Mouse (Mus musculus) forebrain, embryonic 15.5 days (tissue): Measurements from ENCODE around the gene Stat3. TPM values are rescaled to one million over a fixed set of nuclear protein-coding genes. Genes with fewer than 3 reads are reported as not detected.

ENCODE experiments used
- ATAC-seq: fragments of 200-750 bp; cut with Nextera tagmentation; replicated peaks from 2 replicates; pipeline ENCODE4 v1.8.0; 2017; ENCODE audit warnings: mild to moderate bottlenecking, moderate TSS enrichment, moderate library complexity
- H3K27ac ChIP-seq: fragments of 300-500 bp; sonication (generic); replicated peaks from 2 replicates; pipeline ENCODE4 v1.5.1; 2015; ENCODE audit warnings: mild to moderate bottlenecking, inconsistent platforms
- H3K27me3 ChIP-seq: fragments of 300-500 bp; sonication (generic); 2 replicates; pipeline ENCODE4 v1.6.1; 2015; ENCODE audit warnings: inconsistent platforms
- H3K36me3 ChIP-seq: fragments of 300-500 bp; sonication (generic); 2 replicates; pipeline ENCODE4 v1.6.1; 2015; ENCODE audit warnings: mild to moderate bottlenecking, inconsistent platforms
- H3K4me1 ChIP-seq: fragments of 300-500 bp; sonication (generic); 2 replicates; pipeline ENCODE4 v1.6.1; 2015; ENCODE audit warnings: inconsistent platforms
- H3K4me2 ChIP-seq: fragments of 300-500 bp; sonication (generic); replicated peaks from 2 replicates; pipeline ENCODE4 v1.6.1; 2015; ENCODE audit warnings: mild to moderate bottlenecking, inconsistent platforms
- H3K4me3 ChIP-seq: fragments of 300-500 bp; sonication (generic); 2 replicates; pipeline ENCODE4 v1.5.1; 2015; ENCODE audit warnings: mild to moderate bottlenecking, inconsistent platforms
- H3K9ac ChIP-seq: fragments of 300-500 bp; sonication (generic); replicated peaks from 2 replicates; pipeline ENCODE4 v1.6.1; 2015; ENCODE audit warnings: mild to moderate bottlenecking, inconsistent platforms
- H3K9me3 ChIP-seq: fragments of 300-500 bp; sonication (generic); 2 replicates; pipeline ENCODE4 v1.6.1; 2016; ENCODE audit warnings: inconsistent platforms
- WGBS: fragments of 180-500 bp; shearing (Covaris S2); methylation state at CpG from one replicate; pipeline ENCODE4 v1.1.7; 2015; ENCODE audit warnings: mixed read lengths; 5-methylcytosine and 5-hydroxymethylcytosine counted together
- polyA plus RNA-seq: library from polyadenylated mRNA; unstranded; fragments of >200 nt; fragmentation: Nextera tagmentation; extraction: Ambion mirVana; gene quantifications from 2 replicates; pipeline ENCODE4 v1.2.1, GENCODE M21; 2015

Stat3 gene
- polyA plus RNA-seq, 1 experiment from 2014 or later = 31.1 TPM

DNA sequence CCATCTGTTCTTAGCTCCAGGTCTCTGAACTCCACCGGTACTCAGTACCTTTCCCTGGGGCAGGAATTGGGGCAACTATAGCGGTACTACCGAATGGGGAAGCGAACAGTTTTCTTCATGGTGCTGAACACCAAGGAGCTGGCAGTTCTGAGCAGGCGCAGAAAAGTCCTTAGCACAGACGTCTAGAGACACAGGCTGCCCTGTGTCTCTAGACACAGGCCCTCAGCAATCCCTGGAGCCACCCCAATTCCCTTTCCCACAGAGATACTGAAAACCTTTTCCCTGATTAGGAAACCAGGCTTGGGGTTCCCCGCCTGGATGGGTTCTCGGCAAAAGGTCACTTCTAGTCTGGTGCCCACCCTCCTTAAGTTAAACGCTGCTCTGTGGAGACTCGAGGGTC is 32.1 kb upstream of the Stat3 start:
- no peak overlapping the region for H3K27ac ChIP-seq
- no peaks in the 10 kb centered on the region for H3K36me3 ChIP-seq
- no peak for ATAC-seq
- no peaks in the 10 kb centered on the region for H3K9me3 ChIP-seq
- no peak overlapping the region for H3K9ac ChIP-seq
- 57% methylated on average over 10 of the region's 10 CpGs for WGBS
- H3K4me1 ChIP-seq = peaks cover 16% of the 10 kb centered on the region
- H3K4me2 ChIP-seq = no peak overlapping the region
- H3K4me3 ChIP-seq = no peak overlapping the region
- peaks cover 70% of the 10 kb centered on the region for H3K27me3 ChIP-seq

DNA sequence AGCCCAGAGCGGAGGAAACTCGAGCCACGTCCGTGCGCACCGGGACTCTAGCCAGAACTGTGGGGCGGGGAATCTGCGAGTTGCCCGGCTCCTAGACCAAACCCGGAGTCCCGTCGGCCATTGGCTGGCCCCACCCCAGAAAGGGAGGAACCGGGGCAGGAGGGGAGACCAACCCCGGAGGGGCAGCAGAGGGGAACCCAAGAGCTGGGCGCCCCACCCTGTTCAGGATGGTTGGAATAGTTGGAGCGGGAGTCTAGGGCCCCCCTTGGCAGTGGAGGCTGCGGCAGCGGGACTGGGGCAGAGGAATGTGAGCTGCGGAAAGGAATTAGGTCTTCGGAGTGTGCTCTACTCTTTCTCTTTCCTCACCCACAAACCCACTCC is 31.2 kb upstream of the Stat3 start, which contains the start of gene Cavin1:
Cavin1 (minus strand) TSS at position 331 of the 381 bp plus-strand sequence.
- no peak for ATAC-seq
- WGBS = 0% methylated on average over 20 of the region's 20 CpGs

DNA sequence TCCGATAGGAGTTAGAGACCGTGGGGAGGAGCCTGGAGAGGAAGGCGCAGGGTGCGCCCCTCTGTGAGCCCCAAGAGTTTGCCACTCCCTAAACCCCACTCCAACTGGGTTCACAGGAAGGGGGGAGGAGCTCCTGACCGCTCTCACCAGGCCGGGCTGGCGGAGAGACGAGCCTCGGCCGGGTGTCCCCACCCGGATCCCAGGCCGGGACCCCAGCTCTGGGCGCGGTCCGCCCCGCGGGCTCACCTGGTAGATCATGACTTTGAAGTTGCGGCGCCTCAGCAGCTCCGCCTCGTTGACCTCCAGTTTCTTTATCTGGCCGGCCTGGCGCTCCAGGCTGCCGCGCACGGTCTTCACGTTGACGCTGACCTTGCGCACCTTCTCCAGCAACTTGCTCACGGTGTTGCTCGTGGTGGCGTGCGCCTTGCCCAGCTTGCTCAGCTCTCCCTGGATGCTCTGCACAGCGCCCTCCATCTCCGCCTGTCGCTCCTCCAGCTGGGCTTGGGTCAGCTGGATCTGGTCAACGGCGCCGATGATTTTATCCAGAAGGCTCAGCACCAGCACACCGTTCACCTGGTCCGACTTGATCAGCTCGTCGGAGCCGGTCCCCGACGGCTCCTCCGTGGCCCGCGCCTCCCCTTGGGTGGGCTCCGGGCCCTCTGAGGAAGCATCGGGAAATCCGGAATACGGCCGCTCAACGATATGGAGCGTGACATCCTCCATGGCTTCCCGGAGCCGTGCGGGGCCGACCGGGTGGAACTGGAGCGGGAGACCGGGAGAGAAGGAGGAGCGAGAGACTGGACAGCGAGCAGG is 30.6 kb upstream of the Stat3 start:
- H3K36me3 ChIP-seq = no peaks in the 10 kb centered on the region
- H3K9me3 ChIP-seq = no peaks in the 10 kb centered on the region
- WGBS = 2% methylated on average over 65 of the region's 65 CpGs
- peaks cover 16% of the 10 kb centered on the region for H3K4me1 ChIP-seq
- peak overlapping the region; percentile 40 for H3K9ac ChIP-seq
- peak overlapping the region; percentile 49 for H3K4me2 ChIP-seq
- no peak for ATAC-seq
- H3K27me3 ChIP-seq = peaks cover 68% of the 10 kb centered on the region
- H3K4me3 ChIP-seq = peak overlapping the region; percentile 39
- H3K27ac ChIP-seq = no peak overlapping the region

More for the DNA sequence above, 31.2 kb upstream of the Stat3 start, which contains the start of gene Cavin1:
- H3K27me3 ChIP-seq = peaks cover 71% of the 10 kb centered on the region
- H3K4me3 ChIP-seq = peak within 1 kb of the TSS; percentile 39
- H3K4me1 ChIP-seq = peaks cover 16% of the 10 kb centered on the region
- no peaks in the 10 kb centered on the region for H3K36me3 ChIP-seq
- H3K9me3 ChIP-seq = no peaks in the 10 kb centered on the region
- peak within 1 kb of the TSS; percentile 49 for H3K4me2 ChIP-seq
- no peak within 1 kb of the TSS for H3K27ac ChIP-seq
- peak within 1 kb of the TSS; percentile 40 for H3K9ac ChIP-seq

- Histone ChIP-seq H3K36me3 (no peaks in the 10 kb centered on the region), H3K27ac (no peak overlapping the region), H3K27me3 (peaks cover 68% of the 10 kb centered on the region), H3K4me3 (peak overlapping the region; percentile 39), H3K9me3 (no peaks in the 10 kb centered on the region), H3K4me1 (peaks cover 16% of the 10 kb centered on the region), H3K4me2 (peak overlapping the region; percentile 49), H3K9ac (no peak overlapping the region)
- WGBS = 8% methylated on average over 35 of the region's 35 CpGs
- no peak for ATAC-seq
Measured at GRCm38 (mm10) chr11:100969189-100969743, 29.9 kb upstream of the Stat3 start.

GRCm38 (mm10) chr11:100968501-100968900 is 29.2 kb upstream of the Stat3 start:
- no peak overlapping the region for H3K4me2 ChIP-seq
- ATAC-seq = no peak
- 82% methylated on average over 5 of the region's 5 CpGs for WGBS

GRCm38 (mm10) chr11:100967881-100968420 is 28.6 kb upstream of the Stat3 start:
- Histone ChIP-seq H3K36me3 (no peaks in the 10 kb centered on the region), H3K27me3 (peaks cover 65% of the 10 kb centered on the region), H3K27ac (no peak overlapping the region), H3K9ac (no peak overlapping the region), H3K4me1 (peaks cover 16% of the 10 kb centered on the region), H3K4me2 (no peak overlapping the region), H3K4me3 (no peak overlapping the region), H3K9me3 (no peaks in the 10 kb centered on the region)
- 88% methylated on average over 5 of the region's 5 CpGs for WGBS
- ATAC-seq = no peak

More at GRCm38 (mm10) chr11:100968501-100968900, 29.2 kb upstream of the Stat3 start:
- no peaks in the 10 kb centered on the region for H3K9me3 ChIP-seq
- peaks cover 68% of the 10 kb centered on the region for H3K27me3 ChIP-seq
- no peak overlapping the region for H3K9ac ChIP-seq
- no peaks in the 10 kb centered on the region for H3K36me3 ChIP-seq
- peak overlapping the region; percentile 39; the same call in 1 of the 2 replicates for H3K4me3 ChIP-seq
- H3K4me1 ChIP-seq = peaks cover 16% of the 10 kb centered on the region
- no peak overlapping the region for H3K27ac ChIP-seq

GRCm38 (mm10) chr11:100967376-100967775 is 28.0 kb upstream of the Stat3 start:
- H3K9ac ChIP-seq = no peak overlapping the region
- no peak overlapping the region for H3K4me2 ChIP-seq
- 58% methylated on average over 5 of the region's 5 CpGs for WGBS
- no peaks in the 10 kb centered on the region for H3K36me3 ChIP-seq
- H3K27ac ChIP-seq = no peak overlapping the region
- H3K4me1 ChIP-seq = peaks cover 16% of the 10 kb centered on the region
- H3K4me3 ChIP-seq = no peak overlapping the region
- ATAC-seq = no peak
- H3K27me3 ChIP-seq = peaks cover 59% of the 10 kb centered on the region
- H3K9me3 ChIP-seq = no peaks in the 10 kb centered on the region

- 74% methylated on average over 6 of the region's 6 CpGs for WGBS
- Histone ChIP-seq H3K27ac (no peak overlapping the region), H3K9me3 (no peaks in the 10 kb centered on the region), H3K27me3 (peaks cover 43% of the 10 kb centered on the region), H3K4me2 (no peak overlapping the region), H3K4me3 (no peak overlapping the region), H3K36me3 (no peaks in the 10 kb centered on the region), H3K4me1 (peaks cover 17% of the 10 kb centered on the region), H3K9ac (no peak overlapping the region)
- ATAC-seq = no peak
Measured at GRCm38 (mm10) chr11:100965760-100966159, 26.4 kb upstream of the Stat3 start.

DNA sequence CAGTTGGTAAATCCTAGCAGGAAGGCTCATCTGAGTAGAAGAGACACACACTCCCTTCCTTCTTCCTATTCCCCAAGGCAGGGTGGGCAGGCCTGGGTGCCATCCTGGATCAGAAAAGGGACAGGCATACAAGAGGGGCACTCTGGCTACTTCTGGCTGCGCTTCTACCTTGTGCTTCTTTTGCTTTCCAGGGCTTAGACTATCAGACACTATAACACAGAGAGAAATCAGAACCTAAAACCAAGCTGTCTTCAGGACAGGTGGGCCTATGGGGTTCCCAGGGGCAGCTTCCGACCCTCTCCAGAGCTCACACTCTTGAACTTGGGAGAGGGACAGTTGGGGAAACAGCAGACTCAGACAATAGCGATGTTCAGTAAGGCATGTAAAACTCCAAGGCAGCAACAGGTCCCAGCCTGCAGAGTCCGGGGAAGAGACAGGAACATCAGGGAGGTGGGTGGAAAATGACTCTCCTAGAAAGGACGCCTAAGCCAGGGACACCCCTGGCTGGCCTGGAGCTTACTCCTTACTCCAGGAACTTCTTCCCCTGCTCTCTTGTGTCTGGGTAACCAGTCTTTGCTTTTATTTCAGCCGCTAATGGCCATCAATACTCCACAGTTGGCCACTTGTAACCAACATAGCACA is 25.7 kb upstream of the Stat3 start:
- H3K27me3 ChIP-seq = peaks cover 37% of the 10 kb centered on the region
- 82% methylated on average over 6 of the region's 6 CpGs for WGBS

GRCm38 (mm10) chr11:100964180-100964579 is 24.8 kb upstream of the Stat3 start:
- no peaks in the 10 kb centered on the region for H3K36me3 ChIP-seq
- WGBS = 83% methylated on average over 7 of the region's 7 CpGs
- H3K4me2 ChIP-seq = no peak overlapping the region
- H3K4me3 ChIP-seq = no peak overlapping the region
- peaks cover 36% of the 10 kb centered on the region for H3K27me3 ChIP-seq
- ATAC-seq = no peak
- H3K27ac ChIP-seq = no peak overlapping the region
- no peak overlapping the region for H3K9ac ChIP-seq
- peaks cover 10% of the 10 kb centered on the region for H3K4me1 ChIP-seq
- no peaks in the 10 kb centered on the region for H3K9me3 ChIP-seq

More for the DNA sequence above, 25.7 kb upstream of the Stat3 start:
- Histone ChIP-seq H3K9ac (no peak overlapping the region), H3K4me3 (no peak overlapping the region), H3K36me3 (no peaks in the 10 kb centered on the region), H3K4me2 (no peak overlapping the region), H3K4me1 (peaks cover 16% of the 10 kb centered on the region), H3K9me3 (no peaks in the 10 kb centered on the region), H3K27ac (no peak overlapping the region)
- ATAC-seq = no peak

DNA sequence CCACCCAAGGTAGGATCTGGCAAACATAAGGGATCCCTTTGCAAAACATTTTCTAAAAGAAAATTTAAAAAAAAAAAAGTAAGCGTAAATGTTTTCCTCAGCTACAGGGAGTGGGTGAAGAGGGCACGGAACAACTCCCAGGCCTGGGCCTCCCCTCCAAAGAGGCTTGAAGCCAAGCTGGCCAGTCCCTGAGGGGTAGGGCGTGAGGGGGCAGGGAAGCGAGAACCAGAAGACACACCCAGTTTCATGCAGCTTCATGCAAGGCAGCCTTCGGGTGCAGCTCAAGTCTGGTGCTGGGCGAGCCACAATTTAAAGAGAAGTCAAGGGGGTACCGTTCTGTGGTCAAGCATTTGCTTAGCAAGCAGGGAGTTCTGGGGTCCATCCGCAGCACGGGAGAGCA is 24.3 kb upstream of the Stat3 start:
- H3K4me1 ChIP-seq = peaks cover 14% of the 10 kb centered on the region
- 85% methylated on average over 9 of the region's 9 CpGs for WGBS
- no peak overlapping the region for H3K27ac ChIP-seq
- H3K4me3 ChIP-seq = no peak overlapping the region
- H3K4me2 ChIP-seq = no peak overlapping the region
- peaks cover 36% of the 10 kb centered on the region for H3K27me3 ChIP-seq
- H3K36me3 ChIP-seq = no peaks in the 10 kb centered on the region
- H3K9ac ChIP-seq = no peak overlapping the region
- no peaks in the 10 kb centered on the region for H3K9me3 ChIP-seq
- no peak for ATAC-seq

- H3K4me3 ChIP-seq = no peak overlapping the region
- H3K4me2 ChIP-seq = no peak overlapping the region
- 45% methylated on average over 9 of the region's 9 CpGs for WGBS
- H3K36me3 ChIP-seq = no peaks in the 10 kb centered on the region
- no peak overlapping the region for H3K9ac ChIP-seq
- ATAC-seq = no peak
- H3K4me1 ChIP-seq = peaks cover 18% of the 10 kb centered on the region
- H3K9me3 ChIP-seq = no peaks in the 10 kb centered on the region
- H3K27me3 ChIP-seq = peaks cover 35% of the 10 kb centered on the region
- H3K27ac ChIP-seq = no peak overlapping the region
Measured at GRCm38 (mm10) chr11:100962371-100962911, 23.1 kb upstream of the Stat3 start.
